Mouse (Mus musculus) adipose tissue, adult 10 weeks (tissue): ENCODE data around the gene Zscan20. TPM values are rescaled to one million over a fixed set of nuclear protein-coding genes. Genes with fewer than 3 reads are reported as not detected.

ENCODE experiments used
- polyA plus RNA-seq: library from polyadenylated mRNA; stranded (reverse); fragments of 350-450 nt; fragmentation: Illumina TruSeq; extraction: RNeasy Lipid Tissue Mini Kit (QIAGEN cat#74804); gene quantifications from one replicate; pipeline ENCODE4 v1.2.3, GENCODE M21; 2014; ENCODE audit warnings: low read depth, low replicate concordance

Zscan20 gene
- polyA plus RNA-seq: 2.3 TPM

DNA sequence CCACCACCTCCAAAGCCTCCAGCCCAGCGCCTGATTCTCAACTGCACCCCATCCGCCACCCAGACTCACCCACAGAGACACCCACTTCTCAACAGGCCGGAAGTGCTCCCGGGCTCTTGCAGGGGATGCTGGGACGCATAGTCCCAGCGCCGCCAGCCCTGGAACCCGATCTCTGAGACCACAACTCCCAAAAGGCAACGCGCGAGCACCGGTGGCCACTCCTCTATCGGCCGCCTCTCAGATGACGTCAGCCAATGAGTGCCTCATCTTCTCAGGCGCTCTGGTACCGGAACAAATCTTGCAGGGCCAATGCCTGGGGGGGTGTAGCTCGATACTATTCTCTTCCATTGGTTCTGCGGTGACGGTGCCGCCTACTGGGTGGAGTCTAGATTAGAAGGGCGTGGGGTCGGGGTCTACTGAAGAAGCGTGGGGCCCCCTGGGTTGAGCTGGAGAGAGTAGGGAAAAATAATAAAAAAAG lies at the start of gene Zscan20:
TSS of gene Zscan20 (minus strand) at position 174 of the 478 bp plus-strand sequence.

DNA sequence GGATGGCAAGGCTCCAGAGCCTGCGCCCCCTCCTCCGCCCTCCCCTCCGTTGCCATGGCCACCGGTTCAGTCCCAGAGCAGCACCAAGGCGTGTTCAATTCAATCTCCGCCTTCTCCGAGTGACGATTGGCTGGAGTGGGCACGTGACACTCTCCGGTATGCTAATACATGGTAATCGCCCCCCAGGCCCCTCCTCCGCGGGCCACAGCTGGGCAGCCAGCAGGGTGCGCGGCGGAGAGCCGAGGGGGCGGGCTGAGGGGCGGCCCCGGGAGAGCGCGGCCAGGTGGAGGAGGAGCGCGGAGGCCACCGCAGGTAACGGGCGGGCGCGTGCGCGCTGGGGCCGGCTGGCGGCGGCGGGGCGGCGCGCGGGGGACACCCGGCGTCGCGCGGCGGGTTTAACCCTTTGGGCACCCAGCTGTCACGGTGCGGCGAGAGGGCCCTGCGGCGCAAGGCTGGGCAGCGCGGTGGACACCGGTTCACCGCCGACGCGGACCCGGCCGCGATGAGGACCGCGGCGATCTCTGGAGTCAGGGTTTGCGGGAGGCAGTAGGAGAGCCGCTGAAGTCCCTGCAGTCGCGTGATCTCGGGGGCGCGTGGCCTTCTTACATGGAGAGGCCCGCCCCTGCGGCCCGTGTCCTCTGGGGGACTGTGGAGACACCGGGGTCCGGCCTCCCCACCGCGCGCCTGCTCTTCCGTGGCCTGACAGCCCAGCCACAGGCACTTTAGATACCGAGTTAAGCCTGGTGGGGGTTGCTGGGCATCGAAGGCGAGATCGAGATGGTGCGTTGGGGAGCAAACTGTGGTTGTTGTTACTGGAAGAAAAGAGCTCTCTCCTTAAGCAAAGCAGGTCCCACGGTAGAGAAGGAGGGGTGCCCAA lies 44.8 kb upstream of the Zscan20 start, which contains the start of gene Phc2:
TSS of gene Phc2 (plus strand) at position 198 of the 877 bp plus-strand sequence.

GRCm38 (mm10) chr4:128618246-128618911 lies 8.5 kb upstream of the Zscan20 start, which contains the start of gene Tlr12:
Tlr12 (minus strand) TSS chr4:128618619.

Other genes with a start within 250 kb of the Zscan20 start
- gene Tlr12, start 8.5 kb upstream of the Zscan20 start, polyA plus RNA-seq: 2.3 TPM
- gene Phc2, start 44.6 kb upstream of the Zscan20 start, polyA plus RNA-seq: 57.7 TPM
- gene A3galt2, start 145.3 kb upstream of the Zscan20 start, polyA plus RNA-seq: 0.61 TPM
- 31.1 TPM for gene Zfp362, start 195.9 kb upstream of the Zscan20 start, polyA plus RNA-seq